Mouse (Mus musculus) c-Kit-positive CD71-negative TER-119-negative erythroid progenitor cells, embryonic 14.5 days (primary cell): ENCODE measurements at regions not wholly inside any gene's neighbourhood (a gene's known extent, or its start where the extent isn't known, plus 50 kb on each side); places are given as distances from the start of the nearest gene placed in this dataset.

Experiments
- DNase-seq: peaks from one replicate; pipeline ENCODE4 v3.0.0-alpha.2; 2013; ENCODE audit warnings: low read depth

DNA sequence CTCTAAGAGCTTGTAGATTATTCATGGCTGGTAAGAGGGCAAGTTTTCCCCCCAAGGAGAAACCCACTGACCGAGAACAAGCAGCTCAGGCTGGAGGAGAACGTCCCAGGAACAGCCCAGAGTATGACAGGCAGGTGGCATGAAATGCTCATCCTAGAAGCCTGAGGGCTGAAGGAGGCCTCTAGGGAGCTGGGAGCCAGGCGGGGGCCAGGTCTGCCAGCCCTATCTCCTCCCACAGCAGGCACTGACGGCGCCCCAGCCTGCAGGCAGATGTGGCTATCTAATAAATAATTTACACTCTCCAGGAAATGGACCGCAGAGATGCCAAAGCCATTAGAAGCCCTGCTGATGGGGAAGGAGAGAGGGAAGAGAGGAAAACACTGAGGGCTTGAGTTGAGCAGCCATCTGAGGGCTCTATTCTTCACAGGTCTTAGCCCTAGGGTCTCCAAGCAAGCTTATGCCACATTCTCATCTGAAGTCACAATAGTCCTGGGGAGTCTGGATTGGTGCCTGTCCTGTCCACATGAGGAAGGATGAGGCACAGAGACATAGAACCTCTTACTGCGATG lies 176.1 kb downstream of the Mycn start:
- no peak for DNase-seq

GRCm38 (mm10) chr12:12765055-12765454 lies 176.7 kb downstream of the Mycn start:
- no peak for DNase-seq

DNA sequence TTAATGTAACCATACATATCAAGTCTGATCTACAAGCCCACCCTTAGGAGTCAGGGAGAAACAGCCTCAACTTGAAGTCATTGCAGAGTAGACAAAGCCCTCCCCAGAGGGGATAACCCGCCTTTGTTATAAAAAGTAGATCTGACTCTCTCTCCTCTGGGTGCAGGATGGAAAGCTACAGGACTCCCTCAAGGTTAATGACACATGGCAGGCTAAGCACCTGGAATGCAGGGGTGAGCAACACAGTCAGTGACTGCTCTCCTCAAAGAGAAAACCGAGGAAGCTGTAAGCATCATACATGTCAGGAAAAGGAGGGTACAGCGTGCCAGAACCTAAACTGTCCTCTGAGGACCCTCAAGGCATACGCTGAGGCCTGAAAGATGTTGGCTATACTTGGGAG lies 177.1 kb downstream of the Mycn start:
- no peak for DNase-seq

GRCm38 (mm10) chr12:12756301-12756948 lies 185.3 kb downstream of the Mycn start:
- DNase-seq: no peak

GRCm38 (mm10) chr12:12753849-12754248 lies 187.9 kb downstream of the Mycn start:
- no peak for DNase-seq

DNA sequence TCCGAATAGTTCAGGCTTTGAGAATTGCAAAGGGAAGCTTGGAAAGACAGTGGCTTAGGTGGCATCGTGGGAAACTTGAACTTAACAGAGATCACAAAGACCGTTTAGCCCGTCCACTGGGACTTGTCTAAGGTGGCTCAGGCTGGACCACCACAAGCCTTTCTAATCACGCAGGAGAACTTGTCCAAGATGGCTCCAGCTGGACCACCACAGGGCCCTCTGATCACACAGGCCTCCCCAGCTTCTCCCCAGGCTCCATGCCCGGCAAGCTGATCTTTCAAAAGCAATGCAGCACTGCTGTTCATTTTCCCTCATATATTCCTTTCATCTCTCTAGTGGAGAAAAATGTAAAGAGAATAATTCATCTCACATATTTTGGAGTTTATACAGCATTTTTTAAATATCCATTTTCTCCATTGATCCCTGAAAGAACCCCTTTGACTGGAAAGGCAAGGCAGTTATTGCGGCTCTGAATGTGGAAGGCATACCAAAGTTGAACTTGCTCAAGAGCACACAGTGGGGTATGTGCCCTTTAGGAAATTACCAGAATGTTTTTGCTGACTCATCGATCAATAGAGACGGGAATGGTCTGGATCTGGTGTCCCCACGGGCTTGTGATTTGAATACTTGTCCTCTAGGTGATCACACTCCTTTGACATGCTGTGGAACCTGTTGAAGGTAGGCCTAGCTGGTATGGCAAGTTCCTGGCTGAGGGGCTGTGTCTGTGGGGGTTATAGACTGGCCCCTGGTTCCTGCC lies 189.9 kb downstream of the Mycn start:
- no peak for DNase-seq

DNA sequence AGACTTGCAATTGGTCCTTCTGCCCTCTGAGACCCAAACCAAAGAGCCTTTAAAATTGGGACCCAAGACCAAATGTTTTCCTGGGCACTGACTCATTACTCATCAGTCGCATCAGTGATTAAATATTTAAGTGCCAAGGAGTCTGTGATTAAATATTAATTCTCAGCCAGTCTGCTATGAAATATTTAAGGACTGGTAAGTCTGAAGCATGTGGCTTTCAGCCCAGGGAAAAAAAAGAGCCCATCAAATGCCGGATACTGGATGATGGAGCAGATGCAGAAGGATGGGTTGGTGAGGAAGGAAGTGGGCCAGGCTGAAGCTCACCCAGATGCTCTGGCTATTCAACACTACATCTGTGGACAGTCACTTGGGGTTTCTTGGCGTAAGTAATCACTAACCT lies 192.0 kb downstream of the Mycn start:
- no peak for DNase-seq

- DNase-seq: no peak
These were observed 194.8 kb downstream of the Mycn start for GRCm38 (mm10) chr12:12746852-12747454.

DNA sequence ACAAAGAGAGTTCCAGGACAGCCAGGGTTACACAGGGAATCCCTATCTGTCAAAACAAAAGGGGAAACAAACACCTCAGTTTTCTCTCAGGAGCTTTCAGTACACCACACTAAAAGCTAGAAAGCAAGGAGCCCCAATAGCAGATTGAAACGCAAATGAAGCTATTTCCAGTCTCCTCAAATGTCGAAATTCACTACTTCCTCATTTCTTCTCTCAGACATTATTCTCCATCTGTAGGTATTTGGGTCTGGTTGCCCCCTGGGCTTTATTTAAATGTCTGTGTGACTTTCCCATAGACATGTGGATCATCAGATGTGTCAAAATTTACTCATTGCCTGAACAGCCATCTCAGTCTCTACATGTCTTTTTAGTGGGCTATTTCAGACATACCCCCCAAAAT lies 197.2 kb downstream of the Mycn start:
- DNase-seq: no peak

- no peak for DNase-seq
These were observed 202.9 kb downstream of the Mycn start for GRCm38 (mm10) chr12:12738631-12739331.

GRCm38 (mm10) chr12:12725797-12726196 lies 215.9 kb downstream of the Mycn start:
- DNase-seq: no peak

- no peak for DNase-seq
These were observed 216.6 kb downstream of the Mycn start for GRCm38 (mm10) chr12:12725075-12725474.

GRCm38 (mm10) chr12:12723724-12724487 lies 217.8 kb downstream of the Mycn start:
- DNase-seq: no peak

- no peak for DNase-seq
These were observed 218.6 kb downstream of the Mycn start for GRCm38 (mm10) chr12:12722982-12723661.

GRCm38 (mm10) chr12:12716691-12717090 lies 225.0 kb downstream of the Mycn start:
- DNase-seq: no peak

DNA sequence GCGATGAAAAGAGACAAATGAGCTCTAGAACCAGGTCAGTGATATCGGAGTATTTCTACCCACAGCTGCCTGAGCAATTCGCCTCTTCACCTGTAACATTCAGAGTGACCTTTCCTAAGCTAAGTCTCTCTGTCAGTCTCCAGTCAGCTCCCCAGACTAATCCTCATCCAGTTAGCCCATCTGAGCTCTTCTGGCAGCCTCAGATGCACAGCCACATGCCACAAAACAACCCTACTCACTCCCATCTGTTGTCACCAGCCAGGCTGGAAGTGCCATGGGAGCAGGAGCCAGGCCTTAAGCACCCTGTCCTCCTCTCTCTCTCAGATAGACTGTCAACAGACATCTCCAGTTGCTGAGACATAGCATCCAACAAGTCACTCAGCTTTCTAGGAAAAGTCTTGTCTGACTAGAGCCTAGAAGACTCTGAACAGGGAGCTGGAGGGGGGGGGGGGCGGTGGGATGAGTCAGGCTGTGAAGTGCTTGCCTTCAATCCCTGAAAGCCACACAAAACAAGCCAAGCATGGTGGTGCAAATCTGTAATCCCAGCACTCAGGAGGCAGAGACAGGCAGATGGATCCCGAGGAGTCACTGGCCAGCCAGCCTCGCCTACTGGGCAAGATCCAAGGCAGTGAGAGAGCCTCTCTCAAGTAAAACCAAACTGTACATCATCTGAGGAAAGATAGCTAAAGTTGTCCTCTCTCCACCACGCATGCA lies 225.6 kb downstream of the Mycn start:
- DNase-seq: no peak

DNA sequence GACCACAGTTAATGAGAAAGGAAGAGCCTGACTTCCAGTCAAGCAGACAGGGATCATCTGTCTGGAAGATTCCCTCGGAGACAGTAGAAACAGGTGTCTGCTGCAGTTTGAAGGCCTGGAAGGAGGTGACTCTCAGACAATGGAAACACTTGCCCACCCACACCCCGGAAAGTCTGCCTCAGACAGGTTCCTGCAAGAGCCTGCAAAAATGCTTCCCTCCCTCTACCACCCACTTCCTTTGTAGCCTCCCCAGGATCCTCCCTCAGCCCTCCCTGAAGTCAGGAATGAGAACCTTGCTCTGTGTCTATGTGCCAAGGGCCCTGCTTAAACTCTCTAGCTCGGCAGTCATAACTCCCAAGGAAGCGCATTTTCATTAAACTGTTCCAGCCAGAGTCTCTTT lies 226.2 kb downstream of the Mycn start:
- DNase-seq: no peak

DNA sequence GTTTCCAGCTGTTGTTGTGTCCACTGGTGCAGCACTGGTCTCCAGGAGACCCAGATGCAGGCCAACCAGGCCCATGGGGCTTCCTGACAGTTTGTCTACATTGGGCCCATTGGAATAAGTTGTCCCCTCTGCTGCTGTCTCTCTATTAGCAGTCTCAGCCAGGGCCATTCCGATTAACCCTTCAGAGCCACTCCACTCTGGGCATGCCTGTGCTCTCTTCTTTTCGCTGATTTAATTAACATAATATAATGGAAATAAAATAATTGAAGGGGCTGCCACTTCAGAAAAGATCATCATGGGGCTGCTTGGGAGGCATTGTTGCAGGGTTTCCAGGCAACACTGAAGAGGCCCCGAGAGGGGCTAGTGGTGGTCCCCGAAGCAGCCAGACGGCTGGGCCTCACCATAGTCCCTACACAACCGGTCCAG lies 231.5 kb downstream of the Mycn start:
- DNase-seq: no peak

GRCm38 (mm10) chr12:12708954-12709523 lies 232.7 kb downstream of the Mycn start:
- DNase-seq: no peak

GRCm38 (mm10) chr12:12706326-12706920 lies 235.3 kb downstream of the Mycn start:
- no peak for DNase-seq
